Mouse (Mus musculus) small intestine, adult 2 months (tissue): ENCODE data around the gene Rpl32.

ENCODE experiments used
- CTCF ChIP-seq: fragments of 200-500 bp; IDR thresholded peaks from 2 replicates; pipeline ENCODE4 v1.5.1; 2012; ENCODE audit warnings: low read depth, mild to moderate bottlenecking, control low read depth, inconsistent platforms, low read length, moderate library complexity, mixed read lengths; ENCODE audit not compliant: insufficient replicate concordance, insufficient read length; ENCODE audit errors: extremely low read depth
- POLR2A ChIP-seq: fragments of 200-500 bp; IDR thresholded peaks from 2 replicates; pipeline ENCODE4 v1.6.1; 2012; ENCODE audit warnings: low read depth, mild to moderate bottlenecking, control low read depth, inconsistent platforms, low read length, moderate library complexity

DNA sequence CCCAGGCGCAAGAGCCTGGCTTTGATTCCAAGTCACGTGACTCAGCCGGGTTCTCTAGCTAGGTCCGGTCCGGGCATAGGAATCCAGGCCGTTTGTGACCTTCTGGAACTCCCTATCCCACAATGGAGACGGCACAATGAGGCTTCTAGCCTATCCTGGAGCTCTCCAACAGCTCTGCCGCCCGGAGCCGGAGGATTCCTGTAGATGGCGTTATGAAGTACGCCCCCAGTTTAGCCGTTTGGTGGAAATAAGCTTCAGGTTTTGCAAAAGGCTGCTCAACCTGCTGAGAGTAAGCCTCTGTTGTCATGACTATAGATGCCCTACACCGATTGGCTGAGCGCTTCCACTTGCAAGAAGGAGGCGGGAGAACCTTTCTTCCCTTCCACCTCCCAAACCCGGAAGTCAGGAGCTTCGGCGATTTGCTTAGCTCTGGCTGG lies 29.6 kb upstream of the Rpl32 start, which contains the start of gene Efcab12:
- TF ChIP-seq CTCF (no peak), POLR2A (no peak; the same call in 1 of the 2 replicates)
